In genomic region chr12:75389308-75390135, GRCm38 (mm10) we compare ENCODE assay signal across 9 mouse cellular contexts. TPM values are rescaled to one million over a fixed set of nuclear protein-coding genes. Genes with fewer than 3 reads are reported as not detected.
DNase-seq lines count a peak whose midpoint lies in the region; ATAC-seq lines count a peak whose summit lies in the region.
"Had no signal": no experiment of that assay in that cellular context is flagged by ENCODE, and none has a peak within 500 bp of the region (broad histone marks: within the 10 kb centered on the region; RNA-seq: fewer than 3 reads in every experiment).

No protein-coding gene starts in this region.

- WGBS in kidney, embryonic 16.5 days, result 47% methylated on average over 20 of the region's 20 CpGs
- WGBS in hindbrain, embryonic 10.5 days, result 46% methylated on average over 20 of the region's 20 CpGs

- H3K27me3 ChIP-seq in kidney, embryonic 16.5 days (ENCODE audit: insufficient read depth, low read length), result no peaks in the 10 kb centered on the region
- no peaks in the 10 kb centered on the region for H3K27me3 ChIP-seq in hindbrain, embryonic 10.5 days (ENCODE audit: insufficient read depth, poor library complexity, severe bottlenecking)
- H3K27me3 ChIP-seq: liver, embryonic 13.5 days had no signal

- H3K4me2 ChIP-seq in kidney, embryonic 16.5 days (replicated peaks; ENCODE audit: low read depth, low read length), result no peak overlapping the region
- H3K4me2 ChIP-seq: liver, embryonic 13.5 days had no signal

- H3K9ac ChIP-seq in kidney, embryonic 16.5 days (replicated peaks; ENCODE audit: low read length), result no peak overlapping the region
- H3K9ac ChIP-seq: liver, embryonic 13.5 days had no signal

- ATAC-seq in kidney, embryonic 16.5 days (ENCODE audit: low FRiP score, low TSS enrichment), result no peak

- H3K36me3 ChIP-seq in kidney, embryonic 16.5 days (ENCODE audit: insufficient read depth, low read length), result no peaks in the 10 kb centered on the region; the same call in 1 of the 2 replicates
- no peaks in the 10 kb centered on the region for H3K36me3 ChIP-seq in hindbrain, embryonic 10.5 days
- H3K36me3 ChIP-seq: liver, embryonic 13.5 days had no signal

- H3K4me3 ChIP-seq in kidney, embryonic 16.5 days (ENCODE audit: low read length), result no peak overlapping the region
- no peak overlapping the region for H3K4me3 ChIP-seq in hindbrain, embryonic 10.5 days
- H3K4me3 ChIP-seq: liver, embryonic 13.5 days had no signal

- H3K4me1 ChIP-seq in kidney, embryonic 16.5 days (ENCODE audit: insufficient read depth, low read length), result no peaks in the 10 kb centered on the region
- no peaks in the 10 kb centered on the region for H3K4me1 ChIP-seq in hindbrain, embryonic 10.5 days (replicated peaks)
- H3K4me1 ChIP-seq: liver, embryonic 13.5 days had no signal

- H3K9me3 ChIP-seq in kidney, embryonic 16.5 days (ENCODE audit: low read length), result no peaks in the 10 kb centered on the region
- no peaks in the 10 kb centered on the region for H3K9me3 ChIP-seq in hindbrain, embryonic 10.5 days
- H3K9me3 ChIP-seq: liver, embryonic 13.5 days had no signal

- no peak overlapping the region for H3K27ac ChIP-seq in kidney, embryonic 16.5 days (ENCODE audit: low read length)
- no peak overlapping the region for H3K27ac ChIP-seq in hindbrain, embryonic 10.5 days
- H3K27ac ChIP-seq: liver, embryonic 13.5 days had no signal

- peak; percentile 38 for DNase-seq in kidney, adult 18-20 months
- peak; percentile 35 for DNase-seq in Muller cell, postnatal 12 days (ENCODE audit: inconsistent ontology term)
- DNase-seq in cerebellum, postnatal 25 days, result peak; percentile 63 to 66
- DNase-seq in hindbrain, embryonic 10.5 days (ENCODE audit: low spot score), result peak; percentile 54
- DNase-seq in left cerebral cortex, adult 9 months (ENCODE audit: low spot score in 2 of 2), result peak; percentile 7 to 73
- DNase-seq in neural tube, embryonic 10.5 days (ENCODE audit: extremely low spot score, low spot score), result peak; percentile 55
- DNase-seq in spleen, adult 12 weeks (ENCODE audit: low spot score), result no peak
- DNase-seq: liver, embryonic 13.5 days had no signal

RNA-seq across cellular contexts. Expression of gene Gphb5, which starts 27.1 kb away (rescaled TPM):
- polyA plus RNA-seq in kidney, embryonic 16.5 days (2015; fragmentation: Nextera tagmentation; extraction: Ambion mirVana), result not detected in 2 replicates
- not detected in 2 replicates for polyA plus RNA-seq in hindbrain, embryonic 10.5 days (2016; fragmentation: Nextera tagmentation; extraction: Ambion mirVana)
- polyA plus RNA-seq: liver, embryonic 13.5 days had no signal
